Mouse (Mus musculus) hindbrain, embryonic 12.5 days (tissue): ENCODE measurements at regions not wholly inside any gene's neighbourhood (a gene's known extent, or its start where the extent isn't known, plus 50 kb on each side); places are given as distances from the start of the nearest gene placed in this dataset.

Experiments used
- ATAC-seq: fragments of 200-750 bp; cut with Nextera tagmentation; 2 replicates; pipeline ENCODE4 v1.8.0; 2017; ENCODE audit warnings: moderate TSS enrichment; ENCODE audit not compliant: low FRiP score
- H3K27ac ChIP-seq: fragments of 300-500 bp; sonication (generic); 2 replicates; pipeline ENCODE4 v1.5.1; 2016; ENCODE audit warnings: mild to moderate bottlenecking
- H3K27me3 ChIP-seq: fragments of 300-500 bp; sonication (generic); 2 replicates; pipeline ENCODE4 v1.6.1; 2016; ENCODE audit warnings: mild to moderate bottlenecking
- H3K36me3 ChIP-seq: fragments of 300-500 bp; sonication (generic); 2 replicates; pipeline ENCODE4 v1.6.1; 2016; ENCODE audit warnings: mild to moderate bottlenecking
- H3K4me1 ChIP-seq: fragments of 300-500 bp; sonication (generic); 2 replicates; pipeline ENCODE4 v1.6.1; 2016
- H3K4me2 ChIP-seq: fragments of 300-500 bp; sonication (generic); replicated peaks from 2 replicates; pipeline ENCODE4 v1.6.1; 2016; ENCODE audit warnings: mild to moderate bottlenecking
- H3K4me3 ChIP-seq: fragments of 300-500 bp; sonication (generic); 2 replicates; pipeline ENCODE4 v1.5.1; 2016; ENCODE audit warnings: mild to moderate bottlenecking
- H3K9ac ChIP-seq: fragments of 300-500 bp; sonication (generic); 2 replicates; pipeline ENCODE4 v1.6.1; 2016; ENCODE audit warnings: mild to moderate bottlenecking, moderate library complexity
- H3K9me3 ChIP-seq: fragments of 300-500 bp; sonication (generic); replicated peaks from 2 replicates; pipeline ENCODE4 v1.6.1; 2016; ENCODE audit warnings: mild to moderate bottlenecking
- WGBS: fragments of 180-500 bp; shearing (Covaris S2); methylation state at CpG from one replicate; pipeline ENCODE4 v1.1.7; 2016; 5-methylcytosine and 5-hydroxymethylcytosine counted together

- H3K9ac ChIP-seq, result no peak overlapping the region
- H3K27ac ChIP-seq, result no peak overlapping the region
- peaks cover 14% of the 10 kb centered on the region for H3K27me3 ChIP-seq
- H3K9me3 ChIP-seq, result no peaks in the 10 kb centered on the region
- H3K36me3 ChIP-seq, result no peaks in the 10 kb centered on the region
- WGBS, result 71% methylated on average over 2 of the region's 2 CpGs
- no peak overlapping the region for H3K4me2 ChIP-seq
- ATAC-seq, result no peak
- no peak overlapping the region for H3K4me3 ChIP-seq
- H3K4me1 ChIP-seq, result peaks cover 26% of the 10 kb centered on the region
Measured at GRCm38 (mm10) chr4:95138676-95139075, 86.7 kb upstream of the Jun start.

GRCm38 (mm10) chr4:95141253-95141652 lies 89.2 kb upstream of the Jun start:
- no peaks in the 10 kb centered on the region for H3K36me3 ChIP-seq
- H3K4me3 ChIP-seq, result no peak overlapping the region
- no peak overlapping the region for H3K27ac ChIP-seq
- 79% methylated on average over 2 of the region's 2 CpGs for WGBS
- no peak overlapping the region for H3K4me2 ChIP-seq
- peaks cover 15% of the 10 kb centered on the region for H3K4me1 ChIP-seq
- peaks cover 3% of the 10 kb centered on the region; the same call in 1 of the 2 replicates for H3K27me3 ChIP-seq
- no peak overlapping the region for H3K9ac ChIP-seq
- no peak for ATAC-seq
- no peaks in the 10 kb centered on the region for H3K9me3 ChIP-seq

- Histone ChIP-seq H3K9me3 (no peaks in the 10 kb centered on the region), H3K27ac (no peak overlapping the region), H3K4me1 (peaks cover 3% of the 10 kb centered on the region; the same call in 1 of the 2 replicates), H3K36me3 (no peaks in the 10 kb centered on the region), H3K4me2 (no peak overlapping the region), H3K27me3 (peaks cover 3% of the 10 kb centered on the region; the same call in 1 of the 2 replicates), H3K4me3 (no peak overlapping the region), H3K9ac (no peak overlapping the region)
- 89% methylated on average over 4 of the region's 4 CpGs for WGBS
- ATAC-seq, result no peak
Measured at GRCm38 (mm10) chr4:95143130-95143529, 91.1 kb upstream of the Jun start.

GRCm38 (mm10) chr4:95143668-95144067 lies 91.6 kb upstream of the Jun start:
- H3K9ac ChIP-seq, result no peak overlapping the region
- no peaks in the 10 kb centered on the region for H3K9me3 ChIP-seq
- 86% methylated on average over 5 of the region's 5 CpGs for whole genome bisulfite sequencing
- ATAC-seq, result no peak
- no peak overlapping the region for H3K4me3 ChIP-seq
- no peak overlapping the region for H3K27ac ChIP-seq
- peaks cover 3% of the 10 kb centered on the region; the same call in 1 of the 2 replicates for H3K27me3 ChIP-seq
- H3K4me1 ChIP-seq, result no peaks in the 10 kb centered on the region
- no peak overlapping the region for H3K4me2 ChIP-seq
- H3K36me3 ChIP-seq, result no peaks in the 10 kb centered on the region

- Histone ChIP-seq H3K4me3 (no peak overlapping the region), H3K4me2 (no peak overlapping the region), H3K4me1 (no peaks in the 10 kb centered on the region), H3K9me3 (no peaks in the 10 kb centered on the region), H3K27me3 (peaks cover 3% of the 10 kb centered on the region; the same call in 1 of the 2 replicates), H3K36me3 (no peaks in the 10 kb centered on the region), H3K27ac (no peak overlapping the region), H3K9ac (no peak overlapping the region)
- ATAC-seq, result no peak
Measured at GRCm38 (mm10) chr4:95144440-95144839, 92.4 kb upstream of the Jun start.

DNA sequence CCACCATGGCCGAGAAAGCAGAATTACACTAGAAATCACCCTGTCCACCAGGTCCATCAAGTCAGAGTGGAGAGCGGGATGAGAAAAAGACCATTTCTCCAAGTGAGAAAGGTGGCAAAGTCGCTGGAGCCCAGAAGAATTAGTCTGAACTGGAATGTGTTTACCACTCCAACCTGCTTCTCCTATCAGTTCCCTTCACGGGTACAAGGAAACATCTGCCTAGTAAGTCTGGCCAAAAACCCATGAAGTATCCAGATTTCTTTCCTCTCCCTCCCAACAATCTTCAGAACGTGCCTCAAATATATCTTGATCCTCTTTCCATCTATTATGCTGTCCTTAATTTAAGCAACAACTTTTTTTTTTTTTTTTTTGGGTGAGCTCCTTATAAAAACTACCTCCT lies 94.2 kb upstream of the Jun start:
- Histone ChIP-seq H3K9ac (no peak overlapping the region), H3K27ac (no peak overlapping the region), H3K4me2 (no peak overlapping the region), H3K4me3 (no peak overlapping the region), H3K36me3 (no peaks in the 10 kb centered on the region), H3K27me3 (no peaks in the 10 kb centered on the region), H3K4me1 (no peaks in the 10 kb centered on the region), H3K9me3 (no peaks in the 10 kb centered on the region)
- 86% methylated on average over 5 of the region's 5 CpGs for WGBS
- no peak for ATAC-seq

- H3K4me1 ChIP-seq, result peaks cover 4% of the 10 kb centered on the region
- H3K4me3 ChIP-seq, result no peak overlapping the region
- H3K27me3 ChIP-seq, result no peaks in the 10 kb centered on the region
- no peak overlapping the region for H3K4me2 ChIP-seq
- no peaks in the 10 kb centered on the region for H3K9me3 ChIP-seq
- H3K27ac ChIP-seq, result no peak overlapping the region
- no peak overlapping the region for H3K9ac ChIP-seq
- no peaks in the 10 kb centered on the region for H3K36me3 ChIP-seq
- no peak for ATAC-seq
- WGBS, result 52% methylated on average over 1 of the region's 1 CpGs
Measured at GRCm38 (mm10) chr4:95148665-95149064, 96.6 kb upstream of the Jun start.

- no peaks in the 10 kb centered on the region for H3K9me3 ChIP-seq
- ATAC-seq, result no peak
- 95% methylated on average over 8 of the region's 8 CpGs for WGBS
Measured at GRCm38 (mm10) chr4:95151678-95152077, 99.7 kb upstream of the Jun start.

GRCm38 (mm10) chr4:95152431-95153115 lies 100.6 kb upstream of the Jun start:
- Histone ChIP-seq H3K27ac (no peak overlapping the region), H3K36me3 (no peaks in the 10 kb centered on the region), H3K4me1 (peaks cover 10% of the 10 kb centered on the region), H3K9ac (no peak overlapping the region), H3K4me2 (no peak overlapping the region), H3K27me3 (no peaks in the 10 kb centered on the region), H3K4me3 (no peak overlapping the region), H3K9me3 (no peaks in the 10 kb centered on the region)
- no peak for ATAC-seq
- 81% methylated on average over 4 of the region's 4 CpGs for WGBS

More at GRCm38 (mm10) chr4:95151678-95152077, 99.7 kb upstream of the Jun start:
- Histone ChIP-seq H3K4me3 (no peak overlapping the region), H3K27ac (no peak overlapping the region), H3K36me3 (no peaks in the 10 kb centered on the region), H3K4me2 (no peak overlapping the region), H3K9ac (no peak overlapping the region), H3K4me1 (peaks cover 10% of the 10 kb centered on the region), H3K27me3 (no peaks in the 10 kb centered on the region)

- Histone ChIP-seq H3K27ac (no peak overlapping the region), H3K9me3 (no peaks in the 10 kb centered on the region), H3K4me3 (no peak overlapping the region), H3K4me2 (no peak overlapping the region), H3K27me3 (no peaks in the 10 kb centered on the region), H3K4me1 (peaks cover 10% of the 10 kb centered on the region), H3K9ac (no peak overlapping the region), H3K36me3 (no peaks in the 10 kb centered on the region)
- peak; percentile 24; the same call in 1 of the 2 replicates for ATAC-seq
- 38% methylated on average over 6 of the region's 6 CpGs for WGBS
Measured at GRCm38 (mm10) chr4:95153737-95154287, 101.8 kb upstream of the Jun start.

DNA sequence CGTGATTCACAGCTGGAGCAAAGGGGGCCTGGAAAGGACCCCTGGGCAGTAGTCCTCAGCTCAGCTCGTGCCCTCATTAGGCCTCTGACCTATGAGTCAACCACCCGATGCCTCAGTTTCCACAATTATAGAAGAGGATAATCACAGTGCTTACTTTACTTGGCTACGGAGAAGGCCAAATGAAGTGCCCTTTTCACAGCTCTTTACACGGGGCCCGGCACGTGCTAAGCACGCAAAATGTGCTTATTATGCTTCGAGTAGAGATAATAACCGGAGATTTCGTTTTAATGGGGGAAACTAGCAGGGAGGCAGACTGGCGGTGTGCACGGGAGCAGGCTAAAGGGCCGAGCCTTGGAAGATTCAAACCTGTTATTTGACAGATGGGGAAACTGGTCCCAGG lies 102.4 kb upstream of the Jun start:
- no peak overlapping the region for H3K4me3 ChIP-seq
- no peak for ATAC-seq
- no peak overlapping the region for H3K9ac ChIP-seq
- H3K9me3 ChIP-seq, result no peaks in the 10 kb centered on the region
- no peaks in the 10 kb centered on the region for H3K27me3 ChIP-seq
- peaks cover 10% of the 10 kb centered on the region for H3K4me1 ChIP-seq
- H3K4me2 ChIP-seq, result no peak overlapping the region
- WGBS, result 58% methylated on average over 14 of the region's 14 CpGs
- H3K36me3 ChIP-seq, result no peaks in the 10 kb centered on the region
- no peak overlapping the region for H3K27ac ChIP-seq

DNA sequence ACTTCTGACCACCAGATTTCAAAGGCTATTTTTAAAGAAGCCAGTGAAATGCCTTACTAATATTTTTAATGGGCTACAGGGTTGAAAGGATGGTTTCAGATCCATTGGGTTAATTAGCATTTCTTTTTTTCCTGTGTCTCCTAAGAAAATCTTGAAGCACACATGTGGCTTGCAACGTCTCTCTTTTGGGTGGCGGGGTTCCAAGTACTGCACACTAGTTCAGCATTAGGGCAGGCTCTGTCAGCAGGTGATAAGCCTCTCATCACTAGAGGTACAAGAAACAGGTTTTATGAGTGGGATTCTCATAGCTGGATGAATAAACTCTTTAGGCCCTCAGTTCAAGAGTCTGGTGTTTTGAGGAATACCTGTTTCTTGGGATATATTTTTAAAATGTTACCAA lies 103.2 kb upstream of the Jun start:
- no peaks in the 10 kb centered on the region for H3K36me3 ChIP-seq
- no peak overlapping the region for H3K4me3 ChIP-seq
- H3K27ac ChIP-seq, result no peak overlapping the region
- no peak overlapping the region for H3K9ac ChIP-seq
- 80% methylated on average over 2 of the region's 2 CpGs for WGBS
- peaks cover 10% of the 10 kb centered on the region for H3K4me1 ChIP-seq
- no peaks in the 10 kb centered on the region for H3K27me3 ChIP-seq
- H3K9me3 ChIP-seq, result no peaks in the 10 kb centered on the region
- no peak for ATAC-seq
- H3K4me2 ChIP-seq, result no peak overlapping the region

DNA sequence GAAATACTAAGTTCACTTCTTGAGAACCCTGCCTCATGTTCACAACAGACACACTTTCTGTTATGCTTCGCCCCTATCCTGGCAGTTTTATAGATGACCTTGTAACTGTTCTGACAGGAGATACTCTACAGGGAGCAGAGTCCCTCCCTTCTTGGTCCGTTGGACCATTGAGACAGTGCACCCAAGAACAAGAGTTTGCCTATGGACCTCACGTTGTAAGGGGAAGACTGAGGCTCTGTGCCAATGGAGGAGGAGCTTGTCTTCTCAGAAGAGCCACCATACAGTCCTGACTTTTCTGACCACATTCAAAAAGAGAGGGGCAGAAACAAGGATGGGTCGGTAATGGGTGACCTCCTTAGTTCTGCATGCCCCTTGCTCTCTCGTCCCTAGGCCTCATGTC lies 103.8 kb upstream of the Jun start:
- Histone ChIP-seq H3K4me2 (no peak overlapping the region), H3K9me3 (no peaks in the 10 kb centered on the region), H3K36me3 (no peaks in the 10 kb centered on the region), H3K9ac (no peak overlapping the region), H3K27ac (no peak overlapping the region), H3K27me3 (no peaks in the 10 kb centered on the region), H3K4me3 (no peak overlapping the region), H3K4me1 (peaks cover 10% of the 10 kb centered on the region)
- ATAC-seq, result no peak
- WGBS, result 89% methylated on average over 5 of the region's 5 CpGs
